Mouse (Mus musculus) heart, embryonic 14.5 days (tissue): ENCODE results near the gene Itgb4. TPM values are rescaled to one million over a fixed set of nuclear protein-coding genes. Genes with fewer than 3 reads are reported as not detected.
A peak's percentile ranks its signal among the peaks of the same experiment; 100 is the strongest.

Source experiments
- ATAC-seq: fragments of 200-750 bp; cut with Nextera tagmentation; 2 replicates; pipeline ENCODE4 v1.8.0; 2017; ENCODE audit warnings: low read depth, moderate TSS enrichment; ENCODE audit not compliant: insufficient number of reproducible peaks, insufficient read depth, low FRiP score
- H3K27ac ChIP-seq, 2 experiments: fragments of 200-500 bp in 1 of 2; fragments of 300-500 bp in 1 of 2; sonication (generic) in 1 of 2; replicated peaks in 1 of 2; 2 replicates each; pipeline ENCODE4 v1.5.1; 2012 to 2014; ENCODE audit warnings: low read depth in 2 of 2, low read length in 2 of 2, control low read depth in 1 of 2, mild to moderate bottlenecking in 1 of 2, mixed read lengths in 1 of 2; ENCODE audit not compliant: control insufficient read depth in 1 of 2, insufficient read depth in 1 of 2
- H3K27me3 ChIP-seq: fragments of 300-500 bp; sonication (generic); 2 replicates; pipeline ENCODE4 v1.6.1; 2014; ENCODE audit warnings: mild to moderate bottlenecking, low read length, control low read depth; ENCODE audit not compliant: control insufficient read depth, insufficient read depth
- H3K36me3 ChIP-seq: fragments of 300-500 bp; sonication (generic); 2 replicates; pipeline ENCODE4 v1.6.1; 2014; ENCODE audit warnings: mild to moderate bottlenecking, control low read depth, low read length, mixed read lengths; ENCODE audit not compliant: control insufficient read depth, insufficient read depth
- H3K4me1 ChIP-seq, 2 experiments: fragments of 200-500 bp in 1 of 2; fragments of 300-500 bp in 1 of 2; sonication (generic) in 1 of 2; 2 replicates each; pipeline ENCODE4 v1.6.1; 2012 to 2014; ENCODE audit warnings: low read length in 2 of 2, control low read depth in 1 of 2, mixed read lengths in 1 of 2; ENCODE audit not compliant: control insufficient read depth in 2 of 2, insufficient read depth in 2 of 2
- H3K4me2 ChIP-seq: fragments of 300-500 bp; sonication (generic); 2 replicates; pipeline ENCODE4 v1.6.1; 2014; ENCODE audit warnings: mild to moderate bottlenecking, low read length
- H3K4me3 ChIP-seq, 2 experiments: fragments of 200-500 bp in 1 of 2; fragments of 300-500 bp in 1 of 2; sonication (generic) in 1 of 2; 2 replicates each; pipeline ENCODE4 v1.5.1; 2012 to 2014; ENCODE audit warnings: low read length in 2 of 2, mild to moderate bottlenecking in 2 of 2, control low read depth in 1 of 2, low read depth in 1 of 2, moderate library complexity in 1 of 2; ENCODE audit not compliant: control insufficient read depth in 1 of 2, insufficient read depth in 1 of 2
- H3K9ac ChIP-seq: fragments of 300-500 bp; sonication (generic); 2 replicates; pipeline ENCODE4 v1.6.1; 2014; ENCODE audit warnings: mild to moderate bottlenecking, low read length
- H3K9me3 ChIP-seq: fragments of 300-500 bp; sonication (generic); 2 replicates; pipeline ENCODE4 v1.6.1; 2016; ENCODE audit warnings: low read length, control low read depth; ENCODE audit not compliant: control insufficient read depth
- WGBS: fragments of 180-500 bp; shearing (Covaris S2); extraction: QIAGEN DNeasy Blood & Tissue Kit; methylation state at CpG from one replicate; pipeline ENCODE4 v1.1.7; 2014; 5-methylcytosine and 5-hydroxymethylcytosine counted together
- polyA plus RNA-seq: library from polyadenylated mRNA; unstranded; fragments of >200 nt; fragmentation: Nextera tagmentation; extraction: Ambion mirVana; gene quantifications from 2 replicates; pipeline ENCODE4 v1.2.1, GENCODE M21; 2014

Gene Itgb4
- polyA plus RNA-seq = 0.84 and 0.93 TPM in 2 replicates

DNA sequence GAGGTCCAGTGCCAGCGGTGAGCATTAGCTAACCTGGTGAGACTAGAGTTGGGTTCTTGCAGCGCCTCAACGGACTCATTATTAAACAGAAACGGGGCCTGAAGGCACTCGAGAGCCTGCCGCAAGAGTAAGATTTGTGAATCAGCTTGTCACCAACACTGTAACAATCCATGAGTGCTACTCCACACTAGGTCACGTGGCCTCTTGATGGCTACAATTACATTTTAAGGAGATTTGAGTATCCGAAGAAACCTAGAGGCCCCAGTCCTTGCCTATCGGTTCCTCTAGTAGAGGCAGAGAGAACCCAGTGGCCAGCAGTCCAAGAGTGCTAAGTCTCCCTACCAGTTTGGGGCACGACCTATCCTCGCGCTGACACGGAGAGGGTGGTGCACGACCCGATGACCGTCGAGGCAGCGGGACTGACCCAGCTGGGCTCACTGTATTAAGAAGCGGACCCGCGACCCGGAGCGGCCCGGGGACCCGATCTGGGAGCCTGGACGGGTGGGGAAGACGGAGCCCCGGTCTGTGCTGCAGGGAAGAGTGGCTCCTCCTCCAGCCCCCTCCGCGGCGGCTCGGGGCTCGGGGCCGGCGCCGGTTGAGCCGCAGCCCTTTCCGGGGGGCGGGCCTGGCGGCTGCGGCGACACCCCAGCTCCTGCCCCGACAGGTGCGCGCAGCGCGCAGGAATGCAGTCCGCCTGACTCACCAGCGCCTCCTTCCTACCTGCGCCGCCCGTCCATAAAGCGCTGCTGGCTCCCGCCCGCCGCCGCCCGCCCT, at the start of gene Itgb4:
Gene Itgb4, plus strand, starts transcription at position 401 of the 774 bp plus-strand sequence.
- peak within 1 kb of the TSS; percentile 80 for H3K4me2 ChIP-seq
- H3K9ac ChIP-seq = peak within 1 kb of the TSS; percentile 51
- no peaks in the 10 kb centered on the region for H3K36me3 ChIP-seq
- H3K9me3 ChIP-seq = no peaks in the 10 kb centered on the region
- ATAC-seq = peak; percentile 20; the same call in 1 of the 2 replicates
- peaks cover 6 to 7% of the 10 kb centered on the region in 2 experiments; a peak in 3 of 4 replicates for H3K4me1 ChIP-seq
- peak within 1 kb of the TSS; percentile 45 to 46 for H3K4me3 ChIP-seq
- no peak within 1 kb of the TSS for H3K27ac ChIP-seq
- 10% methylated on average over 44 of the region's 58 CpGs for WGBS
- H3K27me3 ChIP-seq = peaks cover 54% of the 10 kb centered on the region

DNA sequence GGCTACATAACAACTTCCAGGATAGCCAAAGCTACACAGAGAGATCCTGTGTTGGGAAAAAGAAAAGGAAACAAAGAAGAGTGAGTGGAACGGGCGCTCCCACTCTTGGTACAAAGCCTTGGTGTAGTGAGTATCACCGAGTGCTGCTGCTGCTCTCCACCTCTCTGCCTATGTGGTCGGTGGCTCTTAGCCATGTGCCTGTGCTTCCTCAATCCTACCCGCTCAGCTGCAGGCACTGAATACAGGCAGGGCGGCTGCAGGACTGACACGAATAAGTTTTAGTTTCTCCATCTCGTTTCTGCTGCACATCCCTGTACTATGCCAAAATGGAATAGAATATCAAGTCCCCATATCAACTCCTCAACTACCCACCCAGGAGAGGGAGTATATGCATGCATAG, 45.5 kb upstream of the Itgb4 start:
- ATAC-seq = no peak
- H3K27me3 ChIP-seq = no peaks in the 10 kb centered on the region
- H3K36me3 ChIP-seq = peaks cover 43% of the 10 kb centered on the region
- no peak overlapping the region for H3K4me3 ChIP-seq
- no peak overlapping the region for H3K9ac ChIP-seq
- peaks cover 3 to 9% of the 10 kb centered on the region in 2 experiments for H3K4me1 ChIP-seq
- H3K4me2 ChIP-seq = no peak overlapping the region
- no peaks in the 10 kb centered on the region for H3K9me3 ChIP-seq
- 89% methylated on average over 8 of the region's 8 CpGs for WGBS
- no peak overlapping the region for H3K27ac ChIP-seq

GRCm38 (mm10) chr11:115929818-115930217, 44.7 kb upstream of the Itgb4 start:
- Histone ChIP-seq H3K27me3 (no peaks in the 10 kb centered on the region), H3K9ac (no peak overlapping the region), H3K27ac (no peak overlapping the region), H3K4me1 (peaks cover 3 to 17% of the 10 kb centered on the region in 2 experiments), H3K9me3 (no peaks in the 10 kb centered on the region), H3K4me2 (no peak overlapping the region), H3K4me3 (no peak overlapping the region), H3K36me3 (peaks cover 36% of the 10 kb centered on the region)
- 77% methylated on average over 3 of the region's 3 CpGs for WGBS
- no peak for ATAC-seq

GRCm38 (mm10) chr11:115931235-115931634, 43.3 kb upstream of the Itgb4 start:
- Histone ChIP-seq H3K9me3 (no peaks in the 10 kb centered on the region), H3K36me3 (peaks cover 39% of the 10 kb centered on the region), H3K4me2 (no peak overlapping the region), H3K27ac (no peak overlapping the region), H3K27me3 (no peaks in the 10 kb centered on the region), H3K4me1 (peaks cover 3 to 18% of the 10 kb centered on the region in 2 experiments), H3K9ac (no peak overlapping the region), H3K4me3 (no peak overlapping the region)
- ATAC-seq = no peak
- 68% methylated on average over 3 of the region's 3 CpGs for WGBS

GRCm38 (mm10) chr11:115933108-115933746, 41.3 kb upstream of the Itgb4 start, which contains the start of the genes Sap30bp and Recql5:
Gene Sap30bp, plus strand, starts transcription at chr11:115933282.
Gene Recql5, minus strand, starts transcription at chr11:115933477.
- H3K27ac ChIP-seq = no peak within 1 kb of the TSS; a peak in 1 of 4 replicates
- ATAC-seq = peak; percentile 97

GRCm38 (mm10) chr11:115933747-115934110, 40.8 kb upstream of the Itgb4 start:
- Histone ChIP-seq H3K4me3 (peak overlapping the region; percentile 87 to 98), H3K27ac (no peak overlapping the region; a peak in 1 of 4 replicates), H3K9me3 (no peaks in the 10 kb centered on the region), H3K27me3 (no peaks in the 10 kb centered on the region), H3K4me1 (peaks cover 3 to 18% of the 10 kb centered on the region in 2 experiments), H3K9ac (peak overlapping the region; percentile 90), H3K36me3 (peaks cover 44% of the 10 kb centered on the region), H3K4me2 (peak overlapping the region; percentile 95)
- 1% methylated on average over 16 of the region's 16 CpGs for WGBS
- ATAC-seq = 0 out of 2 replicates have a peak, but pooled peaks have one; percentile 10

More at GRCm38 (mm10) chr11:115933108-115933746, 41.3 kb upstream of the Itgb4 start, which contains the start of the genes Sap30bp and Recql5:
- Histone ChIP-seq H3K9ac (peak within 1 kb of the TSS; percentile 90), H3K36me3 (peaks cover 44% of the 10 kb centered on the region), H3K27me3 (no peaks in the 10 kb centered on the region), H3K9me3 (no peaks in the 10 kb centered on the region), H3K4me1 (peaks cover 3 to 18% of the 10 kb centered on the region in 2 experiments), H3K4me2 (peak within 1 kb of the TSS; percentile 95), H3K4me3 (peak within 1 kb of the TSS; percentile 87 to 98)
- WGBS = under 1% methylated on average over 28 of the region's 28 CpGs

DNA sequence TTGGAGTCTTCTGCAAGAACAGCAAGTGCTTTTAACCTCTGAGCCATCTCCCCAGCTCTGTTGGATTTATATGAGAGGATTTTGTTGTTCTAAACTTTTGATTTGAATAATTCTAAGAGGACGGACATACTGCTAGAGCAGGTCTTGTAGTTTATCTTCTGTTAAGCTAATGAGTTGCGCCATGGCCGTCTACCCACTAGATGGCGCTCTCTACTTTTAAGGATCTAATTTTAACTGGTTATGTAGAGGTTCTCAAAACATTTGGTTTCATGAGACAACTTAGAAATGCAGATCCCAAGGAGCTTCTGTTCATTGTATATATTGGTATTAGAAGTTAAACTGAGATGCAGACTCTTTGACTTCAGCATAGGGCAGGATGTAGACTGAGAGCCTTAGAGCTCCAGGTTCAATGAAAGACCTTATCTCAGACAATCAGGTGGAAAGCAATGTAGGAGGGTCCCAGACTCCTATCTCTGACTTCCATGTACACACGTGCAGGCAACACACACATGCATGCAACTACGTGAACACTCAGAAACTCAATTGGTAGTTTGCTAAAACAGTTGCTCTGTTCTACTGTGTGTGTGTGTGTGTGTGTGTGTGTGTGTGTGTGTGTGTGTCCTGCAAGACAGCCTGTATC, 34.7 kb upstream of the Itgb4 start:
- H3K4me1 ChIP-seq = 0 out of 4 replicates have a peak, but pooled peaks cover 0 to 1% of the 10 kb centered on the region in 2 experiments
- H3K36me3 ChIP-seq = peaks cover 93% of the 10 kb centered on the region
- H3K27me3 ChIP-seq = no peaks in the 10 kb centered on the region
- no peak for ATAC-seq
- H3K4me2 ChIP-seq = no peak overlapping the region
- no peaks in the 10 kb centered on the region for H3K9me3 ChIP-seq
- 33% methylated on average over 6 of the region's 6 CpGs for WGBS
- H3K4me3 ChIP-seq = no peak overlapping the region
- no peak overlapping the region for H3K9ac ChIP-seq
- no peak overlapping the region for H3K27ac ChIP-seq
